Mouse (Mus musculus): ENCODE results near the gene Runx1.

- TF ChIP-seq CTCF (IDR thresholded peaks at IDR 0.05; ENCODE audit: extremely low read depth, insufficient read depth, low read length) (no peak), POLR2A (IDR thresholded peaks at IDR 0.05; ENCODE audit: extremely low read depth, insufficient read depth, low read length) (no peak)
These were observed 36.5 kb upstream of the Runx1 start for GRCm38 (mm10) chr16:92862430-92862829.

Data from cortical plate, adult 2 months (tissue).